Mouse (Mus musculus) hindbrain, embryonic 14.5 days (tissue): Measurements from ENCODE around the gene Rfx6. TPM values are rescaled to one million over a fixed set of nuclear protein-coding genes. Genes with fewer than 3 reads are reported as not detected.

Source experiments
- ATAC-seq: fragments of 200-750 bp; cut with Nextera tagmentation; 2 replicates; pipeline ENCODE4 v1.8.0; 2017; ENCODE audit warnings: moderate number of reproducible peaks, mild to moderate bottlenecking, moderate TSS enrichment, moderate library complexity; ENCODE audit not compliant: low FRiP score
- DNase-seq: peaks from one replicate; pipeline ENCODE4 v3.0.0-alpha.2; 2015; ENCODE audit warnings: low spot score
- H3K27ac ChIP-seq: fragments of 300-500 bp; sonication (generic); 2 replicates; pipeline ENCODE4 v1.5.1; 2014; ENCODE audit warnings: mild to moderate bottlenecking, moderate library complexity
- H3K27me3 ChIP-seq: fragments of 300-500 bp; sonication (generic); 2 replicates; pipeline ENCODE4 v1.6.1; 2014; ENCODE audit warnings: mild to moderate bottlenecking, low read length, mixed read lengths; ENCODE audit not compliant: control insufficient read depth, insufficient read depth
- H3K36me3 ChIP-seq: fragments of 300-500 bp; sonication (generic); replicated peaks from 2 replicates; pipeline ENCODE4 v1.6.1; 2014; ENCODE audit not compliant: control insufficient read depth, insufficient read depth
- H3K4me1 ChIP-seq: fragments of 300-500 bp; sonication (generic); replicated peaks from 2 replicates; pipeline ENCODE4 v1.6.1; 2014; ENCODE audit warnings: antibody characterized with exemption, low read length, mixed read lengths; ENCODE audit not compliant: control insufficient read depth, insufficient read depth
- H3K4me2 ChIP-seq: fragments of 300-500 bp; sonication (generic); replicated peaks from 2 replicates; pipeline ENCODE4 v1.6.1; 2014; ENCODE audit warnings: mild to moderate bottlenecking, moderate library complexity
- H3K4me3 ChIP-seq: fragments of 300-500 bp; sonication (generic); replicated peaks from 2 replicates; pipeline ENCODE4 v1.5.1; 2014; ENCODE audit warnings: mild to moderate bottlenecking, low read length
- H3K9ac ChIP-seq: fragments of 300-500 bp; sonication (generic); 2 replicates; pipeline ENCODE4 v1.6.1; 2014
- H3K9me3 ChIP-seq: fragments of 300-500 bp; sonication (generic); 2 replicates; pipeline ENCODE4 v1.6.1; 2016; ENCODE audit warnings: low read length; ENCODE audit not compliant: control insufficient read depth
- WGBS: fragments of 180-500 bp; shearing (Covaris S2); extraction: QIAGEN DNeasy Blood & Tissue Kit; methylation state at CpG from one replicate; pipeline ENCODE4 v1.1.7; 2014; 5-methylcytosine and 5-hydroxymethylcytosine counted together
- polyA plus RNA-seq: library from polyadenylated mRNA; unstranded; fragments of >200 nt; fragmentation: Nextera tagmentation; extraction: Ambion mirVana; gene quantifications from 2 replicates; pipeline ENCODE4 v1.2.1, GENCODE M21; 2014

Rfx6 gene
- polyA plus RNA-seq, result not detected in 2 replicates

DNA sequence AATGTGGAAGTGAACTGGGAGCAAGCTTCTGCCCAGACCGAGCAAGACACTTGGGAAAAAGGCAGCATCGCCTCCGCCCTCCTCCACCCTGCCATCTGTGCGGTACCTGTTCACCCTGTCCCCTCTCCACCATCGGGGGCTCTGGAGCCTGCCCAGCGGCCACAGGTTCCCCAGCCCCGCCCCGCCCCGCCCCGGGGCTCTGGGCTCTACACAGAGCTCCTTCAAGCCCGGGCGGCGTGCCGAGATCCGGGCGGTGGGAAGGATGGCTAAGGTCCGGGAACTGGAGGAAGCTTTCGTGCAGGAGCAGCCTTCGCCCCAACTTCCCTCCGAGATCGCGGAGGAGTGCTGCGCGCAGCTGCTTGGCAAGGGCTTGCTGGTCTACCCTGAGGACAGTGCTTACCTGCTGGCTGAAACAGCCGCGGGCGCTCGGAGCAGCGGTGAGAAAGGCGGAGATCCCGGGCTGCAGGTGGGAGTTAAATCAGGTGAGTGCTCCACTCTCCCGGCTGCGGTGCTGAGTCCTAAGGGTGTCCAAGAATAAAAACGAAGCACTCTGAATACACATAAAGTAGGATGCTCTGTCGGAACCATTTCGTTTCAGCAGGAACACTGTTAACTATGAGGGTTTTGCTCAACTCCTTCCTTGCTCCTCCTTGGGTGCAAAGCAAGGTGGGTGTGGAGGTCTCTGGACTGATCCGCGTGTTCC, at the start of gene Rfx6:
Gene Rfx6, plus strand, starts transcription at position 209 of the 703 bp plus-strand sequence.
- Histone ChIP-seq H3K4me3 (peak within 1 kb of the TSS; percentile 34), H3K4me2 (peak within 1 kb of the TSS; percentile 64), H3K9me3 (no peaks in the 10 kb centered on the region), H3K27me3 (peaks cover 31% of the 10 kb centered on the region), H3K36me3 (no peaks in the 10 kb centered on the region), H3K4me1 (no peaks in the 10 kb centered on the region), H3K27ac (no peak within 1 kb of the TSS), H3K9ac (peak within 1 kb of the TSS; percentile 17; the same call in 1 of the 2 replicates)
- DNase-seq, result peak; percentile 24
- under 1% methylated on average over 38 of the region's 38 CpGs for WGBS
- peak; percentile 83 for ATAC-seq

DNA sequence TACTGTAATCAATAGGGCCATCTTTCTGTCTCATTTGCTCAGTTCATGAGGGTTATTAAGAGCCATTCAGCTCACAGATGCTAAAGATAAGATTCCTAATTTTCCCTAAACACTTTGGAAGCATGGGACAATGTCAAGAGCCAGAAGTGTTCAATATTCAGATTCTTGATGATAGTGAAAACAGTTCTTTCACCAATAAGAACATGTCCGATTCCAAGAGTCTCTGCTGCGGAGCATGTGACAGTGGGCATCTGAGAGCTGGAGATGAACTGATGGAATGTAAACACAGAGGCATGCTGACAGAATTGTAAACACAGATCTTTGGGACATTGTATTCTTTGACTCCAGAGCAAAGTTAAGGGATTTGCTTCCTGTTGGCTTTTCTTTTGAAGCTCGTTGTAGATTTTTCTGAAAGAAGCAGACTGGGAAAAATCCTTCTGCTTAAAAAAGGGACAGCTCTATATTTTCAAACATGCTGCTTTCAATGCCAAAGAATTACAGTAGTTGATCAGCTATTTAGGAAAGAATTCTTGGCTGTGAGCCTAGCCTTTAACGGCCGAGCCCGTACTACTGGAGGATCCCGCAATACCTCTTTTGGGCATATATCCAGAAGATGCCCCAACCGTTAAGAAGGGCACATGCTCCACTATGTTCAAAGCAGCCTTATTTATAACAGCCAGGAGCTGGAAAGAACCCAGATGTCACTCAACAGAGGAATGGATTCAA, 46.0 kb upstream of the Rfx6 start, which contains the start of gene Gprc6a:
Gene Gprc6a, minus strand, starts transcription at position 51 of the 726 bp plus-strand sequence.
- no peak within 1 kb of the TSS for H3K4me2 ChIP-seq
- no peak within 1 kb of the TSS for H3K4me3 ChIP-seq
- no peaks in the 10 kb centered on the region for H3K4me1 ChIP-seq
- no peaks in the 10 kb centered on the region for H3K27me3 ChIP-seq
- no peak within 1 kb of the TSS for H3K27ac ChIP-seq
- 60% methylated on average over 8 of the region's 8 CpGs for WGBS
- H3K9ac ChIP-seq, result no peak within 1 kb of the TSS
- ATAC-seq (no peak), DNase-seq (no peak)
- no peaks in the 10 kb centered on the region for H3K36me3 ChIP-seq
- H3K9me3 ChIP-seq, result no peaks in the 10 kb centered on the region

DNA sequence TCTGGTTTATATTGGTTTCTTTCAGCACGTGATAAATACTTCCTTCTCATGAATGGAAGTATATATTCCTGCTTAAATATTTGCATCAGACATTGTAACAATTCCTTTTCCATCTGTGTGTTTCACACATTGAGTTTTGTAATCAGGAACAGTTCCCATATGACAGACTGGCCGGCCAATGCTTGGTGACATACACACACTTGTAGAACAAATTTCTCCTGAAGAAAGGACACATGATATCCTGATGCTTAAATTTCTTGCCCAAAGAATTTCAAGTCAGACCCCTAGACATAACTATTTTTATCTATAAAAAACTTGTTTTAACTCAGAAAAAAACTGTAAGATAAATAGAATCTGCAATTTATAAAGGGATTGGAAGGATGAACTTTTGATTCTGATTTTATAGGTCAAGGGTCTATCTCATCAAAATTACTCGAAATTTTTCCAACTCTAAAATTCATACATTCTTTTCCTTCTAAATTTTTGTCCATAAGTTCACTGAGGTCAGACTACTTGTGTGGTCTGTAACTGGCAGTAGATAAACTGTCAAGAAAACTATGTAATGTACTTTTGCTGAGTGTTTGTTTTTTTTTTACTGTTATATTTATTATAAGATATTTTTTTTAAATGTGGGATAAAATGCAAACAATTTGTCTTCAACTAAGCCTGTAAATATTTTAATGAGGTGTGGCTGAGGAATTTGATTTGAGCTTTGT, 27.9 kb upstream of the Rfx6 start:
- H3K9ac ChIP-seq, result no peak overlapping the region
- H3K4me1 ChIP-seq, result no peaks in the 10 kb centered on the region
- WGBS, result 71% methylated on average over 3 of the region's 3 CpGs
- ATAC-seq (no peak), DNase-seq (no peak)
- H3K4me2 ChIP-seq, result no peak overlapping the region
- no peaks in the 10 kb centered on the region for H3K9me3 ChIP-seq
- no peaks in the 10 kb centered on the region for H3K36me3 ChIP-seq
- no peak overlapping the region for H3K27ac ChIP-seq
- H3K27me3 ChIP-seq, result no peaks in the 10 kb centered on the region
- H3K4me3 ChIP-seq, result no peak overlapping the region

DNA sequence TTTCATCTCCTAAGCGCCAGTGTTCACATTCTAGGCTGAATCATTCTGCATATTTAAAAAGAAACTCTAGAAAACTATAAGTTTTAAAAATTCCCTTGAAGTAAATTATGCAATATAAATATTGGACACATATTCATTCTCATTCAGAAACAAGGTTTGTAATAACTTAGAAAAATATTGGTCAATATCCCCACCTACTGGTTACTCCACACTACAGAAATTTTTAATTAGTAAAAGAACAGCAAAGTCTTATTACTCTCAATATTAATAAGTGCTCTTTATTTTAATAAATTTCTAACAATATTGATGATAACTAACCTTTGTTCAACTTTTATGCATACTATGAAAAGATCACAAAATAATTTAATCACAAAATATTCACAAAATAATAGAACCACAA, 20.2 kb upstream of the Rfx6 start:
- H3K27me3 ChIP-seq, result no peaks in the 10 kb centered on the region
- H3K36me3 ChIP-seq, result no peaks in the 10 kb centered on the region
- DNase-seq (no peak), ATAC-seq (no peak)
- H3K9ac ChIP-seq, result no peak overlapping the region
- H3K9me3 ChIP-seq, result no peaks in the 10 kb centered on the region
- no peak overlapping the region for H3K4me3 ChIP-seq
- no peaks in the 10 kb centered on the region for H3K4me1 ChIP-seq
- no peak overlapping the region for H3K4me2 ChIP-seq
- H3K27ac ChIP-seq, result no peak overlapping the region
- 76% methylated on average over 1 of the region's 1 CpGs for WGBS

DNA sequence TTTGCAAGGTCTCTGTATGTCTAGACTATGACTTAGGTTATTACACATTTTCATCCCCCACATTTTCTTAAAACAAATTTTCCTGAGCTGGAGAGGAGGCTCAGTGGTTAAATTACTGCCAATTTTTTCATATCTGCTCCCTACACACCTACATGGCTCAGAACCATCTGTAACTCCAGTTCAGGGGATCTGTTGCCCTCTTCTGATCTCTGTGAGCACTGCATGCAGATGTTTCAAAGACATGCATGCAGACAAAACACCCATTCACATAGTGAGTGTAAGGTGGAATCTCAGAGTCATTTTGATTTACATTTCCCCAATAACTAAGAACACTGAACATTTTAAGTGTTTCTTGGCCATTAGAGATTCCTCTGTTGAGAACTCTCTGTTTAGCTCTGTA, 8.2 kb upstream of the Rfx6 start:
- no peak for ATAC-seq
- Histone ChIP-seq H3K4me3 (no peak overlapping the region), H3K4me1 (no peaks in the 10 kb centered on the region), H3K27ac (no peak overlapping the region), H3K36me3 (no peaks in the 10 kb centered on the region), H3K27me3 (no peaks in the 10 kb centered on the region), H3K9ac (no peak overlapping the region), H3K4me2 (no peak overlapping the region), H3K9me3 (no peaks in the 10 kb centered on the region)
- DNase-seq, result no peak

DNA sequence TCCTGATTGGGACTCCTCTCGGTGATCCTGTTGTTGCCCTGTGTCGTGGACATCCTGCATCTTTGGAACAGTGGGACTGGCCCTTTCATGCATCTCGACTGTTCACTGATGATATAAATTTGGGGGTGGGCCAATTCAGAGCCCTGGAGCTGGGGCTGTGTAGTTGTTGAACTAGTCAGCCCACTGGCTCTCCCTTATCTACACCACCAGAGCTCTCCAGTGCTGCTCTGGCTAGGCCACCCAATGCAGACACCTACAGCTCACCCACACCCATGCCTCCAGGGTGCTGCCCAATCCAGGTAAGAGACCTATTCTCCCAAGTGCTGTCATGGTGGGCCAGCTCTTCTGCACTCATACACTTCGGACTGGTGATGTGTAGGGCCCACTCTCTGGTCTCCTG, 6.0 kb upstream of the Rfx6 start:
- no peak for ATAC-seq

DNA sequence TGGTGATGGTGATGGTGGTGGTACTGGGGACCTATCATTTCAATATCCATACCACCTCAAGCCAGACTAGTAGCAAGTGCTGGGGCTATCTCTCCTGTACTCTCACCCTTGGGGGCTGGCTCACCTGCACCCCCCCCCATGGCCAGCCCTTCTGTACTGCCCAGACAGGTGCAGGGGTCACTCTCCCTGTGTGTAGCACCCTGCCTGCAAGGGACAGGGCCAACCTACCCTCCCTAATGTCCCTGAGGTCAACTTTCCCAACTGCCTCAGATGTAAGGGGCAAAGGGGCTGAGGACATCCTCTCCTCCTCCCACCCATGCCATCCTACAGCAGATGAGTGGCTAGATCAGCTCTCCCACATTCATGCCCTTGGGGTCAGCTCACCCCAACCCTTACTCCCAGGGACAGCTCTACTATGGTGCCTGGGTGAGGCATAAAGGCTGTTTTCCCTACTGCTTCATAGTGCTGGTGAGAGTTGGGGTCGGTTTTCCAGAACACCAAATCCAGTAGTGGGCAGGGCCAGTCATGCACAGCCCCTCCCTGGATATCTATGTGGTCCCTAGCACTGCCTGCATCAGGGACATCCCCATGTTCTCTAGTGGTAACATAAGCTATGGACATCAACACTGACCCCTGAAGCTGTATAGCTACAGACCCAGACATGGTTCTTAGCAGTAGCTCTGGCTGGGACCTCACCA, 5.3 kb upstream of the Rfx6 start:
- Histone ChIP-seq H3K27ac (no peak overlapping the region), H3K9me3 (no peaks in the 10 kb centered on the region), H3K9ac (no peak overlapping the region), H3K4me1 (no peaks in the 10 kb centered on the region), H3K4me3 (no peak overlapping the region), H3K4me2 (no peak overlapping the region), H3K36me3 (no peaks in the 10 kb centered on the region), H3K27me3 (peaks cover 19% of the 10 kb centered on the region)
- 37% methylated on average over 1 of the region's 1 CpGs for WGBS
- ATAC-seq, result peak; percentile 51
- no peak for DNase-seq

More for the DNA sequence above, 6.0 kb upstream of the Rfx6 start:
- DNase-seq, result no peak
- 89% methylated on average over 4 of the region's 4 CpGs for WGBS
- no peak overlapping the region for H3K9ac ChIP-seq
- no peaks in the 10 kb centered on the region for H3K36me3 ChIP-seq
- H3K4me3 ChIP-seq, result no peak overlapping the region
- no peaks in the 10 kb centered on the region for H3K4me1 ChIP-seq
- no peak overlapping the region for H3K4me2 ChIP-seq
- H3K27ac ChIP-seq, result no peak overlapping the region
- H3K27me3 ChIP-seq, result peaks cover 13% of the 10 kb centered on the region
- no peaks in the 10 kb centered on the region for H3K9me3 ChIP-seq

DNA sequence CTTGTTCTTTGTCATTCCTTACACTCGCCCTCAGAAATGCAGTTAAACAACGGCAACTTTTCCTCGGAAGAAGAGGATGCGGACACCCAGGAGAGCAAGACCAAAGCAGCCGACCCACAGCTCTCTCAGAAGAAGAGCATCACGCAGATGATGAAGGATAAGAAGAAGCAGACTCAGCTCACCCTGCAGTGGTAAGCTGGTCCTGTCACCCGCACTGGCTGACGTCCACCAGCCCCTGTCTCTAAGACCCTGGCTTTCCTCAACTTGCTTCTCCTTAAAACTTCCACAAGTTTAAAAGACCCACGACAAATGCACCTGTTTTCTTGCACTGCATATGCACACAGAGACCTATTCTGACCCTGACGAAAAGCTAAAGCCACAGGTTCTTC, 689 bp downstream of the Rfx6 start:
- WGBS, result 10% methylated on average over 10 of the region's 10 CpGs
- DNase-seq, result peak; percentile 34
- no peak; the same call in 1 of the 2 replicates for ATAC-seq

DNA sequence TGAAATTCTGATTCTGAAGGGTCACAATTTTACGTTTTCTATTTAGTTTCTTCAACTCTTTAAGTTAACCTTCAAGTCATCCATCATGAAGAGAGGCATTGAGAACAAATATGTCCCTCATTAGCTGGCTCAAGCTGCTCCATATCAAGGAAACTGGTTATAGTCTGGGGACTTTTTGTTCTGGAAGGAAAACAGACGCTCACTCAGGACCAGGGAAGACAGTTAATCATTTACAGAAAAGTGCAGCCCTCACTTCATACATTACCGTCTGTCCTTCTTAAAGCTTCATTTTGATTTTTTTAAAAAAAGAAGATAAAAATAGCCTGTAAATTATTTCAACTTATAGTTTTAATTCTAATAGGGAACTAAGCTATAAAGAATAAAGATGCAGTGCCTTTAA, 43.3 kb downstream of the Rfx6 start:
- Histone ChIP-seq H3K4me2 (no peak overlapping the region), H3K4me3 (no peak overlapping the region), H3K36me3 (no peaks in the 10 kb centered on the region), H3K27me3 (no peaks in the 10 kb centered on the region), H3K9me3 (no peaks in the 10 kb centered on the region), H3K27ac (no peak overlapping the region), H3K4me1 (no peaks in the 10 kb centered on the region), H3K9ac (no peak overlapping the region)
- no peak for ATAC-seq
- WGBS, result 45% methylated on average over 3 of the region's 3 CpGs
- DNase-seq, result no peak

More for the DNA sequence above, 689 bp downstream of the Rfx6 start:
- Histone ChIP-seq H3K27ac (no peak overlapping the region), H3K27me3 (peaks cover 31% of the 10 kb centered on the region), H3K9me3 (no peaks in the 10 kb centered on the region), H3K4me2 (peak overlapping the region; percentile 64), H3K4me3 (peak overlapping the region; percentile 34), H3K4me1 (no peaks in the 10 kb centered on the region), H3K36me3 (no peaks in the 10 kb centered on the region), H3K9ac (no peak overlapping the region)
